In the genomic region with DNA sequence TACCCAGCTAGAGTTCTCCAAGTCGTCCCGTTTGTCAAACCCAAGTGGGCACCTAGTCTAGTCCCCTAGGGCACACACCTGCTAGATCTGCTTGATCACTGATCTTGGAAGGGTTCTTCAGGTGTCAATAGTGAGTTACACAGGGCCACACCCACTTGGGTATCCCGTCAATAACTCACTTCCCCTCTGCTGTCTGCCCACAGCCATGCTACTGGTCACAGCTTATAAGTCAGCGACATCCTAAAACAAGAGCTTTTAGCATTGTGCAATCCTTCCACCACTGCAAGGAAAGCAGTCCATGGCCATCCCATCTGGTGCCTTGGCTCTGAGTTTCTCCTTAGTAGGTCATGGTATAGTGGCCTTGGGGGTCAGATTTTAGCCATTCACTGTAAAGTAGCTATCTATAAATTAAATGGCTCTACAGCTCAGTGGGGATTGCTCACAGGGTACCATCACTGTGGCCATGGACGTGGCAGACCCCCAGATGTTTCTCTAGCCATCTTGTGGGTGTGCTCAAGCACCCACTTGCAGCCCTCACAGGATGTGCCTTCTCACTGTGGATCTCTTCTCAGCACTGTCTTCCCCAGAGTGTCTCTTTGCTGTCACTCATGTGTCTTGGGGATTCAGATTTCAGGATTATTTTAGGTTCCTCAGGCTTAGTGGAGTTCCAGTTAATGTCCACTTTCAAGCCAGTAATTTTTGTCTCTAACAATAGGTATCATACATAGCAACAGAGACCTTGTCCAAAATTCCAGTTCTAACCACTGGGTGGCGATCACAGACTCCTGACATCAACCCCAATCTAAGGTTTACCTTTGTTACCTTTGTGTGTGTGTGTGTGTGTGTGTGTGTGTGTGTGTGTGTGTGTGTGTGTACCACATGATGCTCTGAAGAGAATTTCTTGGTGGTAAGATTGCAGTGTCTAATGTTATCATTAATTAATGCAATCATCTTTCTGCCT, we compare ENCODE assay signal across 8 mouse cellular contexts. TPM values are rescaled to one million over a fixed set of nuclear protein-coding genes. Genes with fewer than 3 reads are reported as not detected.
A peak's percentile ranks its signal among the peaks of the same experiment; 100 is the strongest.
DNase-seq lines count a peak whose midpoint lies in the region; ATAC-seq and TF ChIP-seq lines count a peak whose summit lies in the region.
"Had no signal": no experiment of that assay in that cellular context is flagged by ENCODE, and none has a peak within 500 bp of the region (broad histone marks: within the 10 kb centered on the region; RNA-seq: fewer than 3 reads in every experiment).

No protein-coding gene starts in this region.

- WGBS in spleen, adult 2 months, result 33% methylated on average over 6 of the region's 6 CpGs

- peak; percentile 66 to 81 for DNase-seq in right cerebral cortex, adult 2 months (ENCODE audit: low spot score in 2 of 2)
- no peak for DNase-seq in right cerebral cortex, postnatal 36 days (ENCODE audit: low spot score in 2 of 2)
- peak; percentile 67 for DNase-seq in adipocyte (ENCODE audit: low spot score)
- DNase-seq in embryo, embryonic 11 days, result peak; percentile 55
- DNase-seq in induced T-regulatory cell, adult 2 months (ENCODE audit: low read depth), result peak; percentile 86
- DNase-seq in spleen, adult 2 months (ENCODE audit: low read depth in 1 of 2, low spot score in 2 of 2), result peak; percentile 56 to 67

- no peak overlapping the region for H3K27ac ChIP-seq in spleen, adult 2 months (ENCODE audit: insufficient read depth, low read length)

- ATAC-seq in megakaryocyte, adult 5-6 weeks (ENCODE audit: poor library complexity, severe bottlenecking), result peak; percentile 86

- no peaks in the 10 kb centered on the region; the same call in 1 of the 2 replicates for H3K4me1 ChIP-seq in spleen, adult 2 months (ENCODE audit: control insufficient read depth, insufficient read depth, insufficient read length)

- TF ChIP-seq CTCF in spleen, adult 2 months (IDR thresholded peaks at IDR 0.05; ENCODE audit: extremely low read depth, insufficient read depth, insufficient read length, insufficient replicate concordance), result no peak

- H3K27me3 ChIP-seq in spleen, adult 2 months (ENCODE audit: control insufficient read depth, insufficient read depth, low read length), result no peaks in the 10 kb centered on the region

- no peak for TF ChIP-seq POLR2A in spleen, adult 2 months (IDR thresholded peaks at IDR 0.05; ENCODE audit: low read depth, low read length)

- H3K36me3 ChIP-seq in spleen, adult 2 months (ENCODE audit: control insufficient read depth, insufficient read depth, low read length), result no peaks in the 10 kb centered on the region

- no peak overlapping the region for H3K4me3 ChIP-seq in spleen, adult 2 months (ENCODE audit: extremely low read depth, insufficient read depth, insufficient read length)
- H3K4me3 ChIP-seq: erythroblast, embryonic 14.5 days had no signal

RNA-seq across cellular contexts. Expression of gene Fgd3, which starts 6.4 kb away (rescaled TPM):
- total RNA-seq in megakaryocyte, adult 5-6 weeks (2015), result 10.7 and 12.2 TPM in 2 replicates
- total RNA-seq in megakaryocyte, adult 5-6 weeks (2017), result 26.1 and 30.9 TPM in 2 replicates
- polyA plus RNA-seq in spleen, adult 2 months (2012; rRNA removed), result 21.3 and 22.0 TPM in 2 replicates

RNA-seq across cellular contexts. Expression of gene Bicd2, which starts 14.9 kb away (rescaled TPM):
- total RNA-seq in megakaryocyte, adult 5-6 weeks (2015), result 14.9 and 15.3 TPM in 2 replicates
- total RNA-seq in megakaryocyte, adult 5-6 weeks (2017), result 24.7 and 27.7 TPM in 2 replicates
- polyA plus RNA-seq in spleen, adult 2 months (2012; rRNA removed), result 19.4 and 21.0 TPM in 2 replicates

Comparison
In these comparisons a context has a peak if more than half of its experiments do, and no peak if none do; other contexts are left out.
1. DNase-seq: peak in right cerebral cortex, adult 2 months (2 of 2), adipocyte (single experiment), embryo, embryonic 11 days (single experiment), induced T-regulatory cell, adult 2 months (single experiment) and spleen, adult 2 months (2 of 2); none in right cerebral cortex, postnatal 36 days (0 of 2).